Mouse (Mus musculus): ENCODE measurements around the gene Eif3f. TPM values are rescaled to one million over a fixed set of nuclear protein-coding genes. Genes with fewer than 3 reads are reported as not detected.

Eif3f gene
- 10 to 100 TPM; 77.7 to 82.0 TPM for total RNA-seq (2021)

DNA sequence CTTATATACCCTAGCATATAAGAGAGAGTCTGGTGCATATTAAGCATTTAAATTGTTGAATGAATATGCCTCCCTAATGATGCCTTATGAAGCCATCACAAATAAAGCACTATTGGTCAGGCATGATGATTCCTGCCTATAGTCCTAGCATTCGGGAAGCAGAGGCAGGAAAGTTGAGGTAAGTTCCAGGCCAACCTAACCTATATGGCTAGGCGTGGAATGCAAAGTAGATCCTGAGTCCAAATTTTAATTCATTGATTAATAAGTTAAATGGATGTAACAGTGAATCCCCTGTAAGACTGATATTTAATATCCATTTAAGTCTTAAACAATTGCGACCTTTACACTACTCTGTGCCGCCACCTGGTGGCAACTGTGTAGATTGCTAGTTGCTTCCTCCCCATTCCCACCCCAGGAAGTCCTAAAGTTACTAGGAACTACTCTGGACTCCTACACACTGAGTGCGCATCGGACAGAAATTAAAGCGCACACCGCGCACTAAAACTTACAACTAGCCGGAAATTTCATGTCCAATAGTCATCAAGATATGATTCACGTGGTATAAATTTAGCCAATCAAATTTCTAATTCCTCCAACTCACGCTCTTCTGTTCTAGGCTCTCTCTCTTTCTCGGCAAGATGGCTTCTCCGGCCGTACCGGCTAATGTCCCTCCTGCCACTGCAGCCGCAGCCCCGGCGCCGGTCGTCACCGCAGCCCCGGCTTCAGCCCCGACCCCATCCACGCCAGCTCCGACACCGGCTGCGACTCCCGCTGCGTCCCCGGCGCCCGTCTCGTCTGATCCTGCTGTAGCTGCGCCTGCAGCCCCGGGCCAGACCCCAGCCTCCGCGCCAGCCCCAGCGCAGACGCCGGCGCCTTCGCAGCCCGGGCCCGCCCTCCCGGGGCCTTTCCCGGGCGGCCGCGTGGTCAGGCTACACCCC, at the start of gene Eif3f:
TSS of gene Eif3f (plus strand) at position 624 of the 938 bp plus-strand sequence.
- peak; percentile 93 to 99 for DNase-seq (ENCODE audit: low spot score in 2 of 2)
- intact Hi-C loops (cut with DNase I) = loop anchor here (2.0 to 5.0 kb wide), 3 partner anchors 83 to 1072 kb away; partner anchors contain the start of gene Olfr516

DNA sequence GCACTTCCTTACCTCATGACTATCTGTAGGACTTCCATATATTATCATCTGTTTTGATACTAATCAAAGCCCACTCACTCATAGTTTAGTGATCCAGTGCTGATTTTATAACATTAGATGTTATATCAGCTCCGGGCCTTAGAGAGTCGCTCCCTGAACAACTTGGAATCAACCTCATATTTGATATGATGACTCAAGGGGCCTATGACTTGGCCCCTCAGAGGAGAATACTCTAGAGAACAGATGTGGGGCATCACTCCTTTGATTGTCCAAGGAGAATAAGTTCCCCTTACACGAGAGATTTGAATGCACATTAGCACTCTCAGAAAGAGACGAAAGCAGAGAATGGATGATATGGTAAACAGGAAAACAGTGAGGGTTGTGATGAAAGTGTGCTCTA, 49.3 kb upstream of the Eif3f start, which contains the start of gene Olfr518:
TSS of gene Olfr518 (minus strand) at position 101 of the 400 bp plus-strand sequence.
- no peak for DNase-seq (ENCODE audit: low spot score in 2 of 2)

DNA sequence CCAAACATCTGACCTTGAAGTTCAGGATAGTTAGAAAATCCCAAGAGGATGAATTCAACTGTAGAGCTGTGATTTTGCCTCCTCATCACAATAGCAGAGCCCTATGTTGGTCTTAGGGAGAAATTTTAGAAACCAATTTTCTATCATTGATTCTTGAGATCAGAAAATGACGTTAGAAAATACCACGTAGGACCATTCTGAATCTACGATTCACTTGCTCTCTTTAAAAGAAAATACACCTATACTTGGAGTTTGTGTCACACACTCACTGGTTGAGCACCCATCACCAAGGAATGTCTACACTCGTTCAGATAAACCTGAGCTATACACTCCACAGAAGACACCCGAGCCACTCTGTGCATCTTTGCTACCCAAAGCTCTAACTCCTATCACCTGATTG, 39.9 kb upstream of the Eif3f start, which contains the start of gene Olfr519:
TSS of gene Olfr519 (minus strand) at position 101 of the 400 bp plus-strand sequence.
- intact Hi-C loops (cut with DNase I) = no loop called here

More for the DNA sequence above, 49.3 kb upstream of the Eif3f start, which contains the start of gene Olfr518:
- intact Hi-C loops (cut with DNase I) = no loop called here

DNA sequence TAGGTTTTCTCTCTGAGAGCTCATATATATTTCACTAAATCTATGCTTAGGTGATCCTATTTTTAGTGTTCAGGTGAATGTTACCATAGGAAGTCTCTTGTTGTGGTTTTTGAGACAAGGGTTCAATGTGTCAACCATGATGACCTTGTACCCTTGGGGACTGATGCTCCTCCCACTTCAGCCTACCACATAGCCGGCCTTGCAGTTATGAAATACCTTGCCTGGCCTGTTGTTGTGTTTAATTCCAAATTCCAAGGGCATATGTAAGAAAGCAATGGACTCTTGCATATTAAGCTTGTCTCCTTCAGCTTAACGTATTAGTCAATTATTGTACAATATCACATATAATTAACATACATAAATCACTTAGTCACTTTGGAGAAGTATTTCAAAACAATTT, 30.2 kb upstream of the Eif3f start:
- intact Hi-C loops (cut with DNase I) = no loop called here
- no peak for DNase-seq (ENCODE audit: low spot score in 2 of 2)

More for the DNA sequence above, 39.9 kb upstream of the Eif3f start, which contains the start of gene Olfr519:
- DNase-seq (ENCODE audit: low spot score in 2 of 2) = no peak

DNA sequence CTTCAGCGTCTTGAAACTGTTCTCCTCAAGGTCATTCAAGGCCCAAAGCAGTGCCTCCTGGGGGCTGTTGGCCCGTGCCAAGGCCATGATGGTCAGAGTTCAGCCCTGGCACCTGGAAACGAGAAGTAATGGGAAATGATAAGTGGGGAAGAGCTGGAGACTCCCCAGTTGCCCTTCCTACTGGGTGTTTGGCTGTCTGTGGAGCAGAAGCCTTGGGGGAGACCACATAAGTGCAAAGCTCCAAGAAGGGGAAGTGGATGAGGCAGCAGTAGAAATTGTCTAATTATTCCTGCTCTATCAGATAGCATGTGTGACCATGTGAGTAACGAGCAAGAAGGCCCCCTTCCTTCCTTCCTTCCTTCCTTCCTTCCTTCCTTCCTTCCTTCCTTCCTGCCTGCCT, 7.2 kb upstream of the Eif3f start:
- DNase-seq (ENCODE audit: low spot score in 2 of 2) = no peak
- intact Hi-C loops (cut with DNase I) = no loop called here

DNA sequence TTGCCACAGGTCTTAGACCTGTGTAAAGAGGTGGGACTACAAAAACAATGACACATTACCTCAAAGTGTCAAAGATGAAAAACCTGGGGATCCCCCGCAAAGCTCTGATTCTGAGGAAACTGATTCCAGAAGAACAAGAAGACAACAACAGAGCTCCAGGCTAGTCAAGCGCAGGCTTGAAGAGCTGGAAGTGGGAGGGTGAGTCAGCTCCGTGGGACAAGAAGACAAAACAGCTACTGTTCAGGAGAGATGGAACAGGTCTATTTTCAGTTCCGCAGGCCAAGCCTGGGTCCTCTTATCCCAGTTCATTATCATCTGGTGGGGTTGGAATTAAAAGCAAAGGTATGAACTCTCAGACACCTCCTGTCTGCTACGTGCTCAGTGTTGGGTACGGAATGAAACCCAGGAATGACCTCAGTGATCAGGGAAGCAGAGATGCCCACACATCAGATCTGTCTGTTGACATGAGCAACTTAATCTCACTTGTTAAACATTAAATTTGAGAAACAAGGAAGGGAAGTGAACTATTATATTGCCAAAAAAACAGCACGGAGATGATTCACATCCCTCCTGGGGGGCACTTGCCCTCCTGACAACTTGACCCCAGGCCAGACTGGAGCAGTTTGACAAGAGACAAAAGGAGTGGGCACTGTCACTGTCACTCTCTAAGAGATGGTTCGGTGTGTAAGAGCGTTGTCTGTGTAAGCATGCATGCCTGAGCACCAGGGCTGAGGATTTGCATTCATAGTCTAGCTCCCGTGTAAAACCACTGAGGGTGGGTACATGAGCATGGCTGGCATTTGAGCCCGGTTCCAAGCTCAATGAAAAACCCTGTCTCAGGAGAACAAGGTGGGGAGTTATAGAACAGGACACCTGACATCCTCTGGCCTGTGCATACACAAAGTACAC, 5.7 kb upstream of the Eif3f start:
- intact Hi-C loops (cut with DNase I) = no loop called here
- DNase-seq (ENCODE audit: low spot score in 2 of 2) = peak in 1 of 2 experiments; percentile 62

DNA sequence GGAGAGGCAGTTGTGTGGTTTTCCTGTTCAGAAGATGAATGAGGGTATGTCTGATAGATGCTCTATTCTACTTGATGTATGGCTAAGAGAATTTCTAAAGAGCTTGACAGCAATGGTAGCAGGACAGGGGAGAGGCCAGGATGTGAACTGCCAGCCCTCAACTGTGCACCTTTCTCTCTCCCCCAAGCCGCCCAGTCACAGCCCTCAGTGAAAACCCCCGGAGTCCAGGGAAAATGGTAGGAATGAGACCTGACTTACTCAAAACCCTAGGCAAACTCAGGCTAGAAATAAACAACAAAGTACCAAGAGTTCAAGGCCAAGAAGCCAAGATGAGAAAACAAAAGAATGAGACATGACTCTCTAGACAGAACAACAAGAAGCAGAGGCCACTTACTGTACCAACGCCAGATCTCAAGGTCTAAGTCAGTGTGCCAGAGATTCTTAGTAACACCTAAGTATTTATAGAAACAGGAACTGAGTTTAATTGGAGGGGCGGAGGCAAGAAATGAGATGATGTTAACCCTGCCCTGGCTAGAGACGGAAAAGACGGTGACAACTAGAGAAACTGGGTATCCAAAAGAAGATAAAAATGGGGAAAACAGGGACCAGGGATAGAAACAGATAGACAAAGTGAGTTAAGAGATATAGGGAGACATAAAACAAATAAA, 4.4 kb upstream of the Eif3f start, which contains the start of gene Nlrp10:
TSS of gene Nlrp10 (minus strand) at position 453 of the 668 bp plus-strand sequence.
- no peak for DNase-seq (ENCODE audit: low spot score in 2 of 2)
- intact Hi-C loops (cut with DNase I) = loop anchor here (5.0 kb wide), 1 partner anchor 1068 kb away; no protein-coding TSS in a partner anchor

DNA sequence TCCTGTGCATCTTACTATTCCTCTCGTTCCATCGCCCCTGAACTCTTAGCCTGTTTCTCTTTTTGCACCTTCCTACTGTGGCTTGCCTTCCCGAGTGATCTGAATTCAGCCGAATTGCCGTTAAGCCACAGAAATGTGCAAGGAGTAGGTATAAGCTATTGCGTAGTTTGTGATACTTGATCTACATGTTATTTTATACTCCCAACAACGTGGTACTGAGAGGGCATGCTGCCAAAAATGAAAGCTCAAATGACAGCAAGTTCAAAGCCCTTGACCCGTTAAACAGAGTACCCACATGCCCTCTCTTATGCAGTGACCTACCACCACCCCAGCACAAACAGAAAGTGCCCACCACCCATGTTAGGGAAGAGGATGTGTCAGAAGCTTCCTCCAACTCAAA, 619 bp downstream of the Eif3f start:
- intact Hi-C loops (cut with DNase I) = loop anchor here (5.0 kb wide), 1 partner anchor 1073 kb away; no protein-coding TSS in a partner anchor
- DNase-seq (ENCODE audit: low spot score in 2 of 2) = no peak

DNA sequence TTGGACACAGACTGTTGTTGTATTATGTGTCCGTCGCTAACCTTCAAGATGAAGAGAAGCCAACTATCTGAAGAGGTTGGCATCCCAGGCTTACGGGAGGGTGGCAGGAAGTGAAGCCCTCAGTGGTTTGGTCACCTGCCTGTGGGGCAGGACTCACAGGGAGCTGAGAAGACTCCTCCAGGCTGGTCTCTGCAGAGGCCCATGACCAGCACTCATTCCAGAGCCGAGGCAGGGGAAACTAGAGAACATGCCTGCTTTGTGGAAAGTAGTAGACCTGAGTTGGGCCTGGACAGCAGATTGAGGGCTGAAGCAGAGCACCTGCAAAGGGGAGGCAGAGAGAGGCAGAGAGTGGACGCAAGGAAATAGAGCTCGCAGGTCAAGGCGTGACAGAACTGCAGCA, 1.2 kb downstream of the Eif3f start:
- intact Hi-C loops (cut with DNase I) = no loop called here
- no peak for DNase-seq (ENCODE audit: low spot score in 2 of 2)

DNA sequence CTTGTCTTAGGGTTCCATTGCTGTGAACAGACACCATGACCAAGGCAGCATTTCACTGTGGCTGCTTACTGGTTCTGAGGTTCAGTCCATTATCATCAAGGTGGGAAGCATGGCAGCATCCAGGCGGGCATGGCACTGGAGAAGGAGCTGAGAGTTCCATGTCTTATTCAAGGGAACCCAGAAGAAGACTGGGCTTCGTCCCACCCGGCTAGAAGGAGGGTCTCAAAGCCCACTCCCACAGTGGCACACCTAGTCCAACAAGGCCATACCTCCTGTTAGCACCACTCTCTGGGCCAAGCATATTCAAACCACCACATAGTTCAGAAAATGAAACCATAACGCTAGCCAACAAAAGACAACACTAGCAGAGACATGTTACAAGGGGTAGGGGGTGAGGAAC, 2.4 kb downstream of the Eif3f start:
- intact Hi-C loops (cut with DNase I) = no loop called here
- no peak for DNase-seq (ENCODE audit: low spot score in 2 of 2)

DNA sequence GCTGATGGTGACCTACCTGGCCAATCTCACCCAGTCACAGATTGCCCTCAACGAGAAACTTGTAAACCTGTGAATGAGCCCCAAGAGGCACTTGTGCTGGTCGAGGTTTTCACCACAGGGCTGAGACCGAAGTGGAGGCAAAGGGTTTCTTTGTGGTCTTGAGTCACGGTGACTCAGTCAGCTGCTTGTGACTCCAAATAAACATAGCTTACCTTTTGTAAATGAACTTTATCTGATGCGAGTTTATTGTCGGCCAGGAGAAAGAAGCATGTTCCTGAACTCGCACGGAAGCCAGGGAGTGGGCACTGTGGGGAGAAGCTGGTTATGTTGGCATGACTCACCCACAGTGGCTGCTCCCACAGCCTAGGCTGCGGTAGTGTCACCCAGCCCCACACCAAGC, 7.2 kb downstream of the Eif3f start:
- peak in 1 of 2 experiments; percentile 24 for DNase-seq (ENCODE audit: low spot score in 2 of 2)
- intact Hi-C loops (cut with DNase I) = no loop called here

DNA sequence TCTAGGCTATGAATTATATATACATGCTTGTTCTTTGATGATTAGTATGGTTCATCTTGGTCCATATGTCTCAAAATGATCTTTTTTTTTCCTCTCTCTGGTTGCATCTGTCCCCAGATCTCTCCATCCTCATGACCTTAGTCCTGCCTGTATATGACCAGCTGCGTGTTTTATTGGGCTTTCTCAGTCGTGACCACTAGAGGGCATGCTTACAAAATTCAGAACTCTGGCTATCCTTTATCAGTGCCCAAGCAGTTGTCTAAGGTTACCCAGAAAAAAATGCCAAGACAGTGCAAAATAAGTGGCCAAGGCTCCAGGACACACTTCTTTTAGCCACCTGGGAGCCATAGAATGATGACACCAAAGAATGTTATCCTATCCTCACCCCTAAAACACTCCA, 9.8 kb downstream of the Eif3f start:
- intact Hi-C loops (cut with DNase I) = no loop called here
- peak; percentile 52 to 75 for DNase-seq (ENCODE audit: low spot score in 2 of 2)

DNA sequence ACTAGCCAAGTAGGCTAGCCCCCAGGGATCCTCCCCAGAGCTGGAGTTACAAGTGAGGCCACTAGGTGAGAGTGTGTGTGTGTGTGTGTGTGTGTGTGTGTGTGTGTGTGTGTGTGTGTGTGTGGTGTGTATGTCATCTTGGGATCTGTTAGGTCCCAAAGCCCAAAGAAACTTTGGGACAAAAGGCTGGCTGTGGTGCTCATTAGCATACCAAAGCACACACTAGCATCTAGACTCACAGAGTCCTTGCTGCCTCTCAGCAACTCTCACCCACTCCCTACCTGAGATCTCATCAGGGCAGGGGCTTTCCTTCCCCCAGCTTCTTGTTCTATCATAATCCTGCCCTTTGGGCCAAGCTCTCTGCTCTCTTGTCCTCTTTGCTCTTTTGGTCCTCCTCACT, 14.4 kb downstream of the Eif3f start:
- intact Hi-C loops (cut with DNase I) = no loop called here
- DNase-seq (ENCODE audit: low spot score in 2 of 2) = no peak

DNA sequence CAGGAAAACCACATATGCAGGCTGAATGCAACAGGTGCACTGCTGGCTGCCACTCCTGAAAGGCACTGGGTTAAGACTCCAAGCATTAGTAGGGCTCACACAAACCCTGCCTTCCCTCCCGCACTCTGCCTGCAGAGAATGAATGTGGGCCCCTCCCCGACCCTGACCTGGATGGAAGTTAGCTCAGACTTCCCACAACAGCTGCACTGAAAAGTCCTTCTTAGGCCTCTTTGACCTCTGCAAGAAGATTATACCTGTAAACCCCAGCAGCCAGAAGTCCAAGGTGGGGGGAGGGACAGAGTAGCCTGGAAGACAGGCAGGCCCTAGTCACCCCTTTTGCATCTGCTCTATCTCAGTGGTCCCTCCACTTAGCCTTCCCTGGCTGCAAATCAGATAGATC, 15.1 kb downstream of the Eif3f start:
- intact Hi-C loops (cut with DNase I) = no loop called here
- no peak for DNase-seq (ENCODE audit: low spot score in 2 of 2)

DNA sequence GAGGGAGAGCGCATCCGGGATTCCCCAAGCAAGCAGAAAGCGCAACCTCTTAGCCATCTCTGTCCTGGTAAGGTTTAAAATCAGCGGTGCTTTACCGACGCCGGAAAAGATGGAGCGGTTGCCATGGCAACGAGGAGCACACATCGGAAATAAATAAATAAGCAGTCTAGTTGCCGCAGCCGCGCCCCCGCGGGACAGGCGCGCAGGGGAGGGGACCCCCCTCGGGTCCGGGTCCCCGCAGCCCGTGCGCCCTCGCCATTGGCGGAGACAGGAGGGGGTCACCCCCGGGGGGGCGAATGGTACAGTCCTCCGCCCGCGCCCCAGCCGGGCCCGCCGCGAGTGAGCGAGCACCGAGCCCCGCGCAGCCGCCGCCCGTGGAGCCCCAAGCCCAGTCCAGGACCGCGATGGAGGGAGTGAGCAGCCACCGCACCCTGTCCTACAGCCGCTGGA, 16.1 kb downstream of the Eif3f start, which contains the start of gene Tub:
TSS of gene Tub (plus strand) at position 27 of the 450 bp plus-strand sequence.
- intact Hi-C loops (cut with DNase I) = loop anchor here (2.0 to 10.0 kb wide), 2 partner anchors 76 to 484 kb away; partner anchors contain the start of gene Stk33
- DNase-seq (ENCODE audit: low spot score in 2 of 2) = peak in 1 of 2 experiments; percentile 91

DNA sequence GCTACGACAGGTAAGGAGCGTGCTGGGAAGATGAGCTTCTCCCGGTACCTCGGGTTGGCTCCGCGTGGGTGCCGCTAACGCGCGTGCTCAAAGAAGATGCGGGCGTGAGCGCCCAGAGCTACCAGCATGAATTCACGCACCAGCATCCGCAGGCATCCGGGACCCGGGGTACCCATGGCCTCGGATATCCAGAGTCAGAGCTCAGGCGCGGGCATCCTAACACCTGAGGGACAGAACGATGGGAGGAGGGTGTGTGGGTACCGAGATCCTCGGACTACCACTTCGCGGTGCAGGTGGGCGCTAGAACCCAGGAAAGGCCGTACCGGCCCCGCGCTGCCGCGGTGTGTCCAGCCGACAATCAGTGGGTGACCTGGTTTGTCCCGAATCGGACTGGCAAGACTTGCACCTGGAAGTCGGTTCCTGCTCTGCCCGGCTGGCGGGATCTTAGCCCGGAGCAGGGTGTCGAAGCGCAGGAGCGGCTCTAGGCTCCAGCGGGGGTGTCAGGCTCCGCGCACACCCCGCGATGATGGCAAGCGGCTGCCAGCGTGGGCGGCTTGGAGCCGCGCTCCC, 16.6 kb downstream of the Eif3f start:
- intact Hi-C loops (cut with DNase I) = loop anchor here (2.0 to 10.0 kb wide), 2 partner anchors 76 to 484 kb away; partner anchors contain the start of gene Stk33
- DNase-seq (ENCODE audit: low spot score in 2 of 2) = peak; percentile 80 to 87

DNA sequence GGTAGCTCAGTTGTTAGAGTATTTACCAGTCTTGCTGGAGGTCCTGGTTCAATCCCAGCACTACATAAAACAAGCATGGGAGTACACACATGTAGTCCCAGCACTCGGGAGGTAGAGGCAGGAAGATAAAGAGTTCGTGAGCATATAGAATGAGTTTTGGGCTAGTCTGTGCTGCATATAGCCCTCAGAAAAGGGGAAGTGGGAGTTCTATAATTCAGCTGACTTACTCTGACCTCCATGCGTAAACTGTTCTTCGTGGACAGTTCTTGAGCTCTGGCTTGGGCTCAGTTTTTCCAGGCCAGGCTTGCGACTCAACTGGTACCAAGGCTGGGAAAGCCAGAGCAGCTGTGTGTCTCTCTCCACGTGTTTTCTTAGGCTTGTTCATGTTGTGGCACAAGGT, 18.6 kb downstream of the Eif3f start:
- DNase-seq (ENCODE audit: low spot score in 2 of 2) = no peak
- intact Hi-C loops (cut with DNase I) = loop anchor here (10.0 kb wide), 1 partner anchor 482 kb away; the partner anchor contains the start of gene Stk33

DNA sequence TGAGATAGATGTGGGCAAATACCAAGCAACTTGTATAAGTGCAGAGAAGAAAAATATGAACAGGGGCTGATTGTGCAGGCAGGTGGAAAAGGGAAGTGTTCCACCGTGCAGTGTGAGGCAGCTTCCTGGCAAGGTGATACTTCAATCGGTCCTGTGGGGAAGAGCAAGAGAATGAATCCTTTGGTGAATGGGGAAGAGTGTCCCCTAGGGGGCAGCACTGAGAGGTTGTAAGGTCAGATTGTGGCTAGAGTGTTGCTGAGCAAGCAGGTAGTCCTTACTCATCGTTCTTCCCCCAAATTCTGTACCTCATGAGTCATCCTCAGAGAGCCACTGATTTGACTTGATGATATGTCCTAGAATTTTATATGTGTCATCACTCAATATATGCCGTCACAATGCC, 20.0 kb downstream of the Eif3f start:
- DNase-seq (ENCODE audit: low spot score in 2 of 2) = no peak
- intact Hi-C loops (cut with DNase I) = loop anchor here (10.0 kb wide), 1 partner anchor 481 kb away; the partner anchor contains the start of gene Stk33

Data from left cerebral cortex, postnatal 25 days (tissue).